Mouse (Mus musculus) kidney, embryonic 15.5 days (tissue): Measurements from ENCODE around the gene Smc5. TPM values are rescaled to one million over a fixed set of nuclear protein-coding genes. Genes with fewer than 3 reads are reported as not detected.

Experiments
- ATAC-seq: fragments of 200-750 bp; cut with Nextera tagmentation; replicated peaks from 2 replicates; pipeline ENCODE4 v1.8.0; 2017; ENCODE audit warnings: moderate TSS enrichment; ENCODE audit not compliant: low FRiP score
- H3K27ac ChIP-seq: fragments of 300-500 bp; sonication (generic); 2 replicates; pipeline ENCODE4 v1.5.1; 2015; ENCODE audit warnings: mild to moderate bottlenecking, inconsistent platforms
- H3K27me3 ChIP-seq: fragments of 300-500 bp; sonication (generic); 2 replicates; pipeline ENCODE4 v1.6.1; 2015; ENCODE audit warnings: inconsistent platforms
- H3K36me3 ChIP-seq: fragments of 300-500 bp; sonication (generic); 2 replicates; pipeline ENCODE4 v1.6.1; 2015; ENCODE audit warnings: inconsistent platforms
- H3K4me1 ChIP-seq: fragments of 300-500 bp; sonication (generic); 2 replicates; pipeline ENCODE4 v1.6.1; 2015; ENCODE audit warnings: inconsistent platforms
- H3K4me2 ChIP-seq: fragments of 300-500 bp; sonication (generic); 2 replicates; pipeline ENCODE4 v1.6.1; 2015; ENCODE audit warnings: moderate library complexity, mild to moderate bottlenecking, inconsistent platforms
- H3K4me3 ChIP-seq: fragments of 300-500 bp; sonication (generic); replicated peaks from 2 replicates; pipeline ENCODE4 v1.5.1; 2015; ENCODE audit warnings: mild to moderate bottlenecking, inconsistent platforms
- H3K9ac ChIP-seq: fragments of 300-500 bp; sonication (generic); 2 replicates; pipeline ENCODE4 v1.6.1; 2015; ENCODE audit warnings: mild to moderate bottlenecking, inconsistent platforms
- H3K9me3 ChIP-seq: fragments of 300-500 bp; sonication (generic); replicated peaks from 2 replicates; pipeline ENCODE4 v1.6.1; 2016; ENCODE audit warnings: inconsistent platforms
- WGBS: fragments of 180-500 bp; shearing (Covaris S2); methylation state at CpG from one replicate; pipeline ENCODE4 v1.1.7; 2015; ENCODE audit warnings: mixed read lengths; 5-methylcytosine and 5-hydroxymethylcytosine counted together
- polyA plus RNA-seq: library from polyadenylated mRNA; unstranded; fragments of >200 nt; fragmentation: Nextera tagmentation; extraction: Ambion mirVana; gene quantifications from 2 replicates; pipeline ENCODE4 v1.2.1, GENCODE M21; 2015

The Smc5 gene
- polyA plus RNA-seq, 1 experiment from 2014 or later = 32.5 TPM

- Histone ChIP-seq H3K9ac (no peak overlapping the region), H3K36me3 (no peaks in the 10 kb centered on the region), H3K4me3 (no peak overlapping the region), H3K4me2 (no peak overlapping the region), H3K27ac (no peak overlapping the region), H3K9me3 (no peaks in the 10 kb centered on the region), H3K27me3 (no peaks in the 10 kb centered on the region), H3K4me1 (no peaks in the 10 kb centered on the region)
- no peak for ATAC-seq
- WGBS = 55% methylated on average over 4 of the region's 4 CpGs
These were observed 89.6 kb downstream of the Smc5 start for GRCm38 (mm10) chr19:23184068-23184467.

- Histone ChIP-seq H3K27me3 (no peaks in the 10 kb centered on the region), H3K4me2 (no peak overlapping the region), H3K36me3 (no peaks in the 10 kb centered on the region), H3K9me3 (no peaks in the 10 kb centered on the region), H3K4me3 (no peak overlapping the region), H3K4me1 (no peaks in the 10 kb centered on the region), H3K27ac (no peak overlapping the region), H3K9ac (no peak overlapping the region)
- WGBS = 87% methylated on average over 4 of the region's 4 CpGs
- ATAC-seq = no peak
These were observed 90.2 kb downstream of the Smc5 start for GRCm38 (mm10) chr19:23183493-23183892.

GRCm38 (mm10) chr19:23178533-23178932 lies 95.2 kb downstream of the Smc5 start:
- H3K27ac ChIP-seq = no peak overlapping the region
- WGBS = 92% methylated on average over 3 of the region's 3 CpGs
- H3K27me3 ChIP-seq = no peaks in the 10 kb centered on the region
- H3K9me3 ChIP-seq = no peaks in the 10 kb centered on the region
- H3K4me3 ChIP-seq = no peak overlapping the region
- H3K9ac ChIP-seq = no peak overlapping the region
- H3K4me2 ChIP-seq = no peak overlapping the region
- H3K4me1 ChIP-seq = 0 out of 2 replicates have a peak, but pooled peaks cover 7% of the 10 kb centered on the region
- H3K36me3 ChIP-seq = no peaks in the 10 kb centered on the region
- no peak for ATAC-seq

- H3K9me3 ChIP-seq = no peaks in the 10 kb centered on the region
- H3K4me3 ChIP-seq = no peak overlapping the region
- WGBS = 17% methylated on average over 2 of the region's 2 CpGs
- no peak overlapping the region for H3K27ac ChIP-seq
- H3K4me1 ChIP-seq = 0 out of 2 replicates have a peak, but pooled peaks cover 7% of the 10 kb centered on the region
- no peak overlapping the region for H3K9ac ChIP-seq
- H3K27me3 ChIP-seq = no peaks in the 10 kb centered on the region
- no peak overlapping the region for H3K4me2 ChIP-seq
- peak; percentile 49; the same call in 1 of the 2 replicates for ATAC-seq
- H3K36me3 ChIP-seq = no peaks in the 10 kb centered on the region
These were observed 98.2 kb downstream of the Smc5 start for GRCm38 (mm10) chr19:23175511-23175910.

GRCm38 (mm10) chr19:23175090-23175489 lies 98.6 kb downstream of the Smc5 start:
- no peak for ATAC-seq
- no peaks in the 10 kb centered on the region for H3K9me3 ChIP-seq
- H3K4me2 ChIP-seq = no peak overlapping the region
- H3K36me3 ChIP-seq = no peaks in the 10 kb centered on the region
- 69% methylated on average over 3 of the region's 3 CpGs for WGBS
- H3K4me1 ChIP-seq = 0 out of 2 replicates have a peak, but pooled peaks cover 7% of the 10 kb centered on the region
- no peak overlapping the region for H3K27ac ChIP-seq
- no peak overlapping the region for H3K9ac ChIP-seq
- H3K4me3 ChIP-seq = no peak overlapping the region
- H3K27me3 ChIP-seq = no peaks in the 10 kb centered on the region

GRCm38 (mm10) chr19:23171136-23171535 lies 102.6 kb downstream of the Smc5 start:
- Histone ChIP-seq H3K36me3 (no peaks in the 10 kb centered on the region), H3K4me1 (0 out of 2 replicates have a peak, but pooled peaks cover 7% of the 10 kb centered on the region), H3K4me2 (no peak overlapping the region), H3K27me3 (no peaks in the 10 kb centered on the region), H3K4me3 (no peak overlapping the region), H3K27ac (no peak overlapping the region), H3K9ac (no peak overlapping the region), H3K9me3 (no peaks in the 10 kb centered on the region)
- ATAC-seq = no peak
- WGBS = 98% methylated on average over 2 of the region's 2 CpGs

GRCm38 (mm10) chr19:23170476-23170875 lies 103.2 kb downstream of the Smc5 start:
- Histone ChIP-seq H3K4me3 (no peak overlapping the region), H3K4me2 (no peak overlapping the region), H3K27ac (no peak overlapping the region), H3K9me3 (no peaks in the 10 kb centered on the region), H3K4me1 (0 out of 2 replicates have a peak, but pooled peaks cover 4% of the 10 kb centered on the region), H3K27me3 (no peaks in the 10 kb centered on the region), H3K9ac (no peak overlapping the region), H3K36me3 (no peaks in the 10 kb centered on the region)
- 89% methylated on average over 5 of the region's 5 CpGs for WGBS
- no peak for ATAC-seq

GRCm38 (mm10) chr19:23169659-23170050 lies 104.0 kb downstream of the Smc5 start:
- no peak for ATAC-seq
- Histone ChIP-seq H3K9me3 (no peaks in the 10 kb centered on the region), H3K4me2 (no peak overlapping the region), H3K9ac (no peak overlapping the region), H3K4me1 (no peaks in the 10 kb centered on the region), H3K36me3 (no peaks in the 10 kb centered on the region), H3K27ac (no peak overlapping the region), H3K4me3 (no peak overlapping the region), H3K27me3 (no peaks in the 10 kb centered on the region)
- WGBS = 93% methylated on average over 2 of the region's 2 CpGs

- H3K27me3 ChIP-seq = no peaks in the 10 kb centered on the region
- H3K36me3 ChIP-seq = no peaks in the 10 kb centered on the region
- 64% methylated on average over 5 of the region's 5 CpGs for WGBS
- no peak overlapping the region for H3K27ac ChIP-seq
- no peaks in the 10 kb centered on the region for H3K9me3 ChIP-seq
- ATAC-seq = no peak
- no peak overlapping the region for H3K4me3 ChIP-seq
- H3K9ac ChIP-seq = no peak overlapping the region
- no peak overlapping the region for H3K4me2 ChIP-seq
- H3K4me1 ChIP-seq = no peaks in the 10 kb centered on the region
These were observed 104.6 kb downstream of the Smc5 start for GRCm38 (mm10) chr19:23168899-23169658.

GRCm38 (mm10) chr19:23166550-23167284 lies 107.0 kb downstream of the Smc5 start:
- ATAC-seq = no peak
- Histone ChIP-seq H3K4me3 (no peak overlapping the region), H3K27ac (no peak overlapping the region), H3K9me3 (no peaks in the 10 kb centered on the region), H3K9ac (no peak overlapping the region), H3K27me3 (no peaks in the 10 kb centered on the region), H3K4me1 (peaks cover 7% of the 10 kb centered on the region; the same call in 1 of the 2 replicates), H3K4me2 (no peak overlapping the region), H3K36me3 (no peaks in the 10 kb centered on the region)
- WGBS = 79% methylated on average over 11 of the region's 11 CpGs

- H3K9ac ChIP-seq = no peak overlapping the region
These were observed 109.0 kb downstream of the Smc5 start for GRCm38 (mm10) chr19:23164651-23165240.

GRCm38 (mm10) chr19:23163361-23163760 lies 110.3 kb downstream of the Smc5 start:
- no peak overlapping the region for H3K27ac ChIP-seq
- no peak overlapping the region for H3K9ac ChIP-seq
- no peak overlapping the region for H3K4me2 ChIP-seq
- 41% methylated on average over 3 of the region's 3 CpGs for WGBS
- H3K4me1 ChIP-seq = peaks cover 16% of the 10 kb centered on the region; the same call in 1 of the 2 replicates
- no peak for ATAC-seq
- no peaks in the 10 kb centered on the region for H3K36me3 ChIP-seq
- no peaks in the 10 kb centered on the region for H3K9me3 ChIP-seq
- H3K27me3 ChIP-seq = no peaks in the 10 kb centered on the region
- H3K4me3 ChIP-seq = no peak overlapping the region

More at GRCm38 (mm10) chr19:23164651-23165240, 109.0 kb downstream of the Smc5 start:
- 86% methylated on average over 16 of the region's 16 CpGs for WGBS
- no peak overlapping the region for H3K4me3 ChIP-seq
- H3K4me1 ChIP-seq = peaks cover 11% of the 10 kb centered on the region; the same call in 1 of the 2 replicates
- H3K36me3 ChIP-seq = no peaks in the 10 kb centered on the region
- H3K4me2 ChIP-seq = no peak overlapping the region
- no peaks in the 10 kb centered on the region for H3K27me3 ChIP-seq
- H3K27ac ChIP-seq = no peak overlapping the region
- H3K9me3 ChIP-seq = no peaks in the 10 kb centered on the region
- no peak for ATAC-seq
